Mouse (Mus musculus) neural tube, embryonic 12.5 days (tissue): ENCODE measurements at regions not wholly inside any gene's neighbourhood (a gene's known extent, or its start where the extent isn't known, plus 50 kb on each side); places are given as distances from the start of the nearest gene placed in this dataset.

Source experiments
- ATAC-seq: fragments of 200-750 bp; cut with Nextera tagmentation; 2 replicates; pipeline ENCODE4 v1.8.0; 2017; ENCODE audit warnings: low read depth, mild to moderate bottlenecking, moderate TSS enrichment, moderate library complexity; ENCODE audit not compliant: low FRiP score
- H3K27ac ChIP-seq: fragments of 300-500 bp; sonication (generic); 2 replicates; pipeline ENCODE4 v1.5.1; 2016
- H3K27me3 ChIP-seq: fragments of 300-500 bp; sonication (generic); replicated peaks from 2 replicates; pipeline ENCODE4 v1.6.1; 2016; ENCODE audit warnings: mild to moderate bottlenecking
- H3K36me3 ChIP-seq: fragments of 300-500 bp; sonication (generic); 2 replicates; pipeline ENCODE4 v1.6.1; 2016; ENCODE audit warnings: mild to moderate bottlenecking
- H3K4me1 ChIP-seq: fragments of 300-500 bp; sonication (generic); 2 replicates; pipeline ENCODE4 v1.6.1; 2016
- H3K4me2 ChIP-seq: fragments of 300-500 bp; sonication (generic); replicated peaks from 2 replicates; pipeline ENCODE4 v1.6.1; 2016; ENCODE audit warnings: mild to moderate bottlenecking
- H3K4me3 ChIP-seq: fragments of 300-500 bp; sonication (generic); 2 replicates; pipeline ENCODE4 v1.5.1; 2016
- H3K9ac ChIP-seq: fragments of 300-500 bp; sonication (generic); 2 replicates; pipeline ENCODE4 v1.6.1; 2016; ENCODE audit warnings: mild to moderate bottlenecking
- H3K9me3 ChIP-seq: fragments of 300-500 bp; sonication (generic); 2 replicates; pipeline ENCODE4 v1.6.1; 2016; ENCODE audit warnings: mild to moderate bottlenecking
- WGBS: fragments of 180-500 bp; shearing (Covaris S2); methylation state at CpG from one replicate; pipeline ENCODE4 v1.1.7; 2016; 5-methylcytosine and 5-hydroxymethylcytosine counted together

DNA sequence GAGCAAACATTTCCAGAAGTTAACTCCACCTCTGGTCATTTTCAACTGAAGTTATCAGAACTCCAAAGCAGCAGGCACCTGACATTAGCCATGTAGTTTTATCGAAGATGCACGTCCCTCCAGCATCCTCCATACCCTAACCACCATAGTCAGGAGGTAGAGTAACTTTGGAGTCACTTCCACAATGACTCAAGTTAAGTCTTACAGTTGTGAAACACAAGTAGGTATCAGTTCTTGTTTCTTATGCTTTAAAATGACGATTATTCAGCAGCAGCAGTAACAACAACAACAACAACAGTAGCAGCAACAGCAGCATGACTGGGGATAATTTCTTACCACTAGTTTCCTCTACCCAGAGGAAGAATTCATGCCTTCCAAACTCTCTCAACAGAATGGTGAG is 51.3 kb upstream of the Tank start:
- no peak overlapping the region for H3K9ac ChIP-seq
- no peaks in the 10 kb centered on the region for H3K27me3 ChIP-seq
- H3K4me2 ChIP-seq = no peak overlapping the region
- no peak overlapping the region for H3K4me3 ChIP-seq
- H3K4me1 ChIP-seq = no peaks in the 10 kb centered on the region
- ATAC-seq = no peak
- 87% methylated on average over 3 of the region's 3 CpGs for WGBS
- no peaks in the 10 kb centered on the region for H3K9me3 ChIP-seq
- no peaks in the 10 kb centered on the region for H3K36me3 ChIP-seq
- no peak overlapping the region for H3K27ac ChIP-seq

DNA sequence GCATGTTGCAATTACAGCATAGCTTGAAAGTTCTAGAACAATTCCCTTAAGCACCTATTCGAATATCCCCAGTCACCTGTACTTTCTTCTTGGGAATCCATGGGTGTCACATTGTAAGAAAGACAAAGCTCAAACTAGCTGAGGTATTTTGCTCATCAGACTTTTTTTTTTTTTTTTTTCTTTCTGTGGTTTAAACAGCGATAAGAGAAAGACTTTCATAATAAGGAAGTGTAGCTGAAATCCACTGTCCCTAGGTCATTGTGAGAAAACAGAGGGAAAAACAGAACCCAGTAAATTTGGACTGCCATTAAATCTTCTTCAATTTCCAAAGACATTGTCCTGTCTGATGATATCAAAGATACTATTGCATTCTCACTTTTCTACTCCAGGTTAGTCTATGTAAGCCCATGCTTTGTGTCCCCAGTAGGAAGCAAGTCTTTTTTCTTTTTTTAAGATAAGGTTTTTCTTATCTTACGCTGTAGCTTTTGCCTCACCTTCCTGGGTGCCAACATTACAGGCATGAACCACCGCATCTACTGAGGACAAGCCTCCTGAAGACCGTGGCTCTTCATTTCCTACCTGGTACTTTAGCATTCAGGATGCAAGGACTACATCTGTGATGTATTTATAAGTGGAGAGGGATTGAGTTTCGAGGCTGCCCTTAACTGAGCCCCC is 54.2 kb upstream of the Tank start:
- Histone ChIP-seq H3K4me3 (no peak overlapping the region), H3K27me3 (no peaks in the 10 kb centered on the region), H3K36me3 (no peaks in the 10 kb centered on the region), H3K4me1 (no peaks in the 10 kb centered on the region), H3K9ac (no peak overlapping the region), H3K9me3 (no peaks in the 10 kb centered on the region), H3K27ac (no peak overlapping the region), H3K4me2 (no peak overlapping the region)
- 89% methylated on average over 6 of the region's 6 CpGs for WGBS
- no peak for ATAC-seq

DNA sequence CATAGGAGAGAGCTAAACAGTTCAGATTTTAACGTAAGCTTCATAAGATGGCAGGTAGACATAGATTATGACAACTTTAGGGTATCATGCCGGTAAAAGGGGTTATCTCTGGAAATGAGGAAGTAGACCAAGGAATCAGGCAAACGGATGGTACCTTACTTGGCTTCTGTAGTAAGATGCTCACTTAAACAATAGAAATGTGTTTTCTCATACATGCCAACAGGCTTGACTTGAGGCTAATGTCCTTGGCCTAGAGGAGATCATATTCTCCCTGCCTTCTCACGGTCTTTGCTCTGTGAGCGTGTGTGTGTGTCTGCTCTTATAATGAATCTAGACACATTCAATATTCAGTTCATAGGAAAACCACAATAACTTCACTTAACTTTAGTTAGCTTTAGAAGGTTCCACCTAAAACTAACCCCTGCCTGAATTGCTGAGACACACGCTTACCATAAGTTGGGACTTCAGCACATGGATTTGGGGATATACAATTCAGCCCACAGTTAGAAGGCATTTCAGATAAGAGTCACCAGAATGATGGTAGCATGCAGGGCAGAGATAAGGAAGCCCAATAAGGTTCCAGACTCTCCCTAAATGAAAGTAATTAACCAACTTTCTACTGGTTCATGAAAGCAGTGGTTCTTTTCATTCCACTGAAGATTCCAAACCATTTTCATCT is 63.8 kb upstream of the Tank start:
- no peaks in the 10 kb centered on the region for H3K36me3 ChIP-seq
- no peak for ATAC-seq
- no peak overlapping the region for H3K27ac ChIP-seq
- H3K4me3 ChIP-seq = no peak overlapping the region
- no peak overlapping the region for H3K4me2 ChIP-seq
- H3K27me3 ChIP-seq = no peaks in the 10 kb centered on the region
- no peaks in the 10 kb centered on the region for H3K4me1 ChIP-seq
- no peak overlapping the region for H3K9ac ChIP-seq
- 94% methylated on average over 6 of the region's 6 CpGs for WGBS
- no peaks in the 10 kb centered on the region for H3K9me3 ChIP-seq

DNA sequence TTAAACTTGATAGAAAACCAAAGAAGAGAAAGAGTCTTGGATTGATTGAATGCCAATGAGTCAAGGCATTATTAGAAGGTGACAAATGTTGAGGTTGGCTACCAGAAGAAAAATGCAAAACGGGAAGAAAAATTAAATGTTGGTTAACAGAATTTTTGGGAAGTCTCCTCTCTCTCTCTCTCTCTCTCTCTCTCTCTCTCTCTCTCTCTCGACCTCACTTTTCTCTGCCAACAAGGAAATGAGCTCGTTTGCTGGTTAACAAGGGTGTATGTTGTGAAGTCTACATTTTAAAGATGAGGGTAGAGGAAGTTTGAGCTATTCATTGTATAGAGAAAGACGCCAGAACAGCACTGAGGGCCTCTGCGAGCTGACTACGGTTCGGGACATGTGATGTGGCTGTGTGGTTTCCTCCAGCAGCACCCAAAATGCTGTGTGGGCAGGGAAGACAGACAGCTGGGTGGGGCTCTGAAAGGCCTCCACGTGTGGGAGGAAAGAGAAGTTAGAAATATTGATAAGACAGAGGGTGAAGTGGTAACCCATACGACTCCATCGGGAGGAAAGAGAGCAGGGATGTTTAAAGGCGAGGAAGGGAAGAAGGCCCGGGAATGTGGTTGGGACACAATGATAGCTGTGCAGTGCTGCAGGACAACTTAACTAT is 64.5 kb upstream of the Tank start:
- H3K27ac ChIP-seq = no peak overlapping the region
- no peaks in the 10 kb centered on the region for H3K36me3 ChIP-seq
- no peaks in the 10 kb centered on the region for H3K9me3 ChIP-seq
- H3K9ac ChIP-seq = no peak overlapping the region
- no peak overlapping the region for H3K4me3 ChIP-seq
- no peaks in the 10 kb centered on the region for H3K27me3 ChIP-seq
- H3K4me2 ChIP-seq = no peak overlapping the region
- no peaks in the 10 kb centered on the region for H3K4me1 ChIP-seq
- no peak for ATAC-seq
- 80% methylated on average over 12 of the region's 12 CpGs for WGBS

DNA sequence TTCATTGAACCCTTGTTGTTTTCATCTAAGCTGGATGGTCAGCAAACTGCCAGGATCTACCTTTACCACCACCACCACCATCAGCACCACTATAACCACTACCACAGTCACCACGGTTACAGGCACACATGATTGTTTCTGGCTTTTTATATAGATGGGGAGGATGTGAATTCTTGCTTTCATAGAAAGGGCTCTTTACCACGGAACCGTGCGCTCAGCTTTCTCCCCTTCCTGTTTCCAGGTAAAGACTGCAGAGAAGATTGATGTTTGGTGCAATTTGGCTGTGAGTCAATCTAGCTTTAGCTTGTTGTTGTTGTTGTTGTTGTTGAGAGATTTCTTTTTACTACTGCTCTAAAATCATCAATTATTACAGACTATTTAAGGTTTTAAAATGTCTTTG is 74.8 kb upstream of the Tank start:
- H3K9ac ChIP-seq = no peak overlapping the region
- H3K27me3 ChIP-seq = no peaks in the 10 kb centered on the region
- H3K4me1 ChIP-seq = no peaks in the 10 kb centered on the region
- ATAC-seq = no peak
- WGBS = 92% methylated on average over 4 of the region's 4 CpGs
- no peak overlapping the region for H3K4me3 ChIP-seq
- H3K4me2 ChIP-seq = no peak overlapping the region
- H3K36me3 ChIP-seq = no peaks in the 10 kb centered on the region
- H3K27ac ChIP-seq = no peak overlapping the region
- H3K9me3 ChIP-seq = no peaks in the 10 kb centered on the region

DNA sequence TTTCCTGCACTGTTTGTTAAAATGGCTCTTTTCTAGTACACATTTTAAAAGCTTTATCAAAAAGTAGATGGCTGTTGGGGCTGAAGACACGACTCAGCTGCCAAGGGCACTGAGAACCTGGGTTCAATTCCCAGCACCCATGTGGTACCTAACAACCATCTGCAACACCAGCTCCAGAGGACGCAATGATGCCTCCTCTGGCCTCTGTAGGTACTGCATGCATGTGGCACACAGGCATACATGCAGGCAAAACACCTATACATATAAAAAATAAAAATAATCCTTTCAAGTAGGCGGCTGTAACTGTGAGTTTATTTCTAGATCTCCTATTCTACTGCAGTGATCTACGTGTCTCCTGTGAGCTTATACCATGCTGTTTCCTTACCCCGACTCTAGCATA is 76.5 kb upstream of the Tank start:
- H3K27ac ChIP-seq = no peak overlapping the region
- 88% methylated on average over 5 of the region's 5 CpGs for WGBS
- no peak overlapping the region for H3K4me3 ChIP-seq
- no peaks in the 10 kb centered on the region for H3K4me1 ChIP-seq
- no peaks in the 10 kb centered on the region for H3K36me3 ChIP-seq
- ATAC-seq = no peak
- H3K4me2 ChIP-seq = no peak overlapping the region
- H3K9me3 ChIP-seq = no peaks in the 10 kb centered on the region
- H3K27me3 ChIP-seq = no peaks in the 10 kb centered on the region
- H3K9ac ChIP-seq = no peak overlapping the region

DNA sequence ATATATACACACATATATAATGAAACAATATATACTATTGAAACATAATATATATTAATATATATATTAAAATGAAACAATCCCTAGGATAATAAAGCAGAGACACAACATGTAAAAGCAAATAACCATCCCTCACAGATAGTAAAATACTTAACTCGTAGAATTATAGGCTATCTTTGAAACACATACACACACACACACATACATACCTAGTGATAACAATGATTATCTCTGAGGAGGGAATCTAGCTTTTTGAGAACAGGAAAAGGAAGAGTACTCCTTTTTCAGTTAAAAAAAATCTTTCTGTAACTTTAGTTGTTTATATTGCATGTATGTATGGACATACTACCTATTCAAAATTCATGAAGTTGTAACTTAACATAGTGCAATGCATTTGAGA is 79.1 kb upstream of the Tank start:
- H3K9me3 ChIP-seq = no peaks in the 10 kb centered on the region
- no peak overlapping the region for H3K4me3 ChIP-seq
- H3K4me2 ChIP-seq = no peak overlapping the region
- H3K4me1 ChIP-seq = no peaks in the 10 kb centered on the region
- 89% methylated on average over 1 of the region's 1 CpGs for WGBS
- no peaks in the 10 kb centered on the region for H3K27me3 ChIP-seq
- no peak overlapping the region for H3K27ac ChIP-seq
- no peak overlapping the region for H3K9ac ChIP-seq
- ATAC-seq = no peak
- H3K36me3 ChIP-seq = no peaks in the 10 kb centered on the region

DNA sequence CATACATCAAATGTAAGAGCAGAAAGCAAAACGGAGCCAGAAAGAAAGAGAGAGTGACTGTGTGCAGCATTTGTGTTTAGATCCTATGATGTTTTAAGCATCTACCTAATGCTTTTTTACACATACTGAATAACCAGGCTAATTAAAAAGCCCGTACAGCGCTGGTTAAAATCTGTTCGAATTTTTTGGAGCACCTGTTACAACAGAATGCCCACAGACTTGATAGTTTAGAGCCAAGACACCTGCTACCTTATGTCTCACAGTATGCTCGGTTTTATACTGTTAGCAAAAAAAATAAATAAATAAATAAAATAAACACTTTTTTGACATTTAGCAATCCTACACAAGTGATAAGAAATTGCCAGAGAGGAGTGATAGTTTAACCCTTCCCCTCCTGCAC is 80.5 kb upstream of the Tank start:
- Histone ChIP-seq H3K9ac (no peak overlapping the region), H3K9me3 (no peaks in the 10 kb centered on the region), H3K4me3 (no peak overlapping the region), H3K4me2 (no peak overlapping the region), H3K4me1 (no peaks in the 10 kb centered on the region), H3K27me3 (no peaks in the 10 kb centered on the region), H3K36me3 (no peaks in the 10 kb centered on the region), H3K27ac (no peak overlapping the region)
- no peak for ATAC-seq
- WGBS = 77% methylated on average over 5 of the region's 5 CpGs

DNA sequence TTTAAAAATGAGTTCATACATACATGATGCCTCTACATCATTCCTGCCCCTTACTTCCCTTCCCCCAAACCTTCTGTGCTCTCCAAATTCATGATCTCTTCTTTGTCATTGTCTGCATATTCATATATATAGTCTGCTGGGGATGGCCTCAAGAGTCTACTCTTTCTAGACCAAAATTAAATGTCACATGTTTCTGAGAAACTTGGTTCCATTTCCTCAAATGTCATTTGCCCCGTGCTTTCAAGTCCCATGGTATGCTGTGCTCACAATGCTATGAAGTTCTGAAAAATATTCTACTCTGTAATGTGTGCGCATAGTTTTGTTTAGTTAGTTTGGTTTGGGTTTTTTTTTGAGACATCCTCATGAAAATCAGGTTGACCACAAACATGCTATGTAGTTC is 81.4 kb upstream of the Tank start:
- H3K9me3 ChIP-seq = no peaks in the 10 kb centered on the region
- no peaks in the 10 kb centered on the region for H3K27me3 ChIP-seq
- no peak overlapping the region for H3K27ac ChIP-seq
- no peaks in the 10 kb centered on the region for H3K4me1 ChIP-seq
- 93% methylated on average over 2 of the region's 2 CpGs for WGBS
- H3K9ac ChIP-seq = no peak overlapping the region
- no peak for ATAC-seq
- no peak overlapping the region for H3K4me3 ChIP-seq
- H3K36me3 ChIP-seq = no peaks in the 10 kb centered on the region
- no peak overlapping the region for H3K4me2 ChIP-seq

DNA sequence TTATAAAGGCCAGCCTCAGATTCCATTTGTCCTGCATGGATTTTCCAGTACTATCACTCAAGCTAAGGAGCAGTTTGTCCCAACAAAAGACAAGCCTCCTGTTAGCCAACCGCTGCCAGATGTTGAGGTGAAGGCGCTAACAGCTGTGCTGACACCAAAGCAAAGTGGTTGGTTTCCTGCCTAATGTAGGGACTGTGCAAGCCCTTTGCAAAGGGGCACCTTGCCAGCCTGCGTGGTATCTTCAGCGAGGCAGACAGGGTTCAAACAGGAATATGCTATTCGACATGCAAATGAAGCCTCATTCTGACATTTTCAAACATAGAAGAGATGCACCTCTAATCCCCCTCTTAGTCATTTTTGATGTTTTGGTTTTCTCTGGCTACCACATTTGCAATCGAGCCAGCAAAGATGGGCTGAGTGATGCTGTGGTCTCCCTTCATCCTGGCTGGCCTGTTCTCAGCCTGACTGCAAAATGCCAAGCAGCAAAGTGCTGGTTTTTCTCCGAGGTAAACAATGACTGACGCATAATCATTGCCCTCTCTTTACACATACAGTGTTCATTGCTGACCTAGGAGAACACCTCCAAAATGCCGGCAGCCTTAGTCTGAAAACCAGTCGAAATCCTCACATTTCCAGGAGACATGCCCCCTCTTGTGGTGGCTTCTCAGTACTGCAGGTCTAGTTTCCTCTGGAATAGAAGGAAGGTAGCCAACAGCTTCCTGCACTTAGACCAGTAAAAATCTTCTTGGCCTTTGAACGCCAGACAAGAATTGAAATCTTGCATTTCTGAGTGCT is 84.3 kb upstream of the Tank start:
- Histone ChIP-seq H3K4me1 (no peaks in the 10 kb centered on the region), H3K9ac (no peak overlapping the region), H3K27ac (no peak overlapping the region), H3K4me2 (peak overlapping the region; percentile 42; the same call in 1 of the 2 replicates), H3K36me3 (no peaks in the 10 kb centered on the region), H3K27me3 (no peaks in the 10 kb centered on the region), H3K4me3 (no peak overlapping the region), H3K9me3 (no peaks in the 10 kb centered on the region)
- WGBS = 47% methylated on average over 11 of the region's 11 CpGs
- ATAC-seq = peak; percentile 68; the same call in 1 of the 2 replicates

DNA sequence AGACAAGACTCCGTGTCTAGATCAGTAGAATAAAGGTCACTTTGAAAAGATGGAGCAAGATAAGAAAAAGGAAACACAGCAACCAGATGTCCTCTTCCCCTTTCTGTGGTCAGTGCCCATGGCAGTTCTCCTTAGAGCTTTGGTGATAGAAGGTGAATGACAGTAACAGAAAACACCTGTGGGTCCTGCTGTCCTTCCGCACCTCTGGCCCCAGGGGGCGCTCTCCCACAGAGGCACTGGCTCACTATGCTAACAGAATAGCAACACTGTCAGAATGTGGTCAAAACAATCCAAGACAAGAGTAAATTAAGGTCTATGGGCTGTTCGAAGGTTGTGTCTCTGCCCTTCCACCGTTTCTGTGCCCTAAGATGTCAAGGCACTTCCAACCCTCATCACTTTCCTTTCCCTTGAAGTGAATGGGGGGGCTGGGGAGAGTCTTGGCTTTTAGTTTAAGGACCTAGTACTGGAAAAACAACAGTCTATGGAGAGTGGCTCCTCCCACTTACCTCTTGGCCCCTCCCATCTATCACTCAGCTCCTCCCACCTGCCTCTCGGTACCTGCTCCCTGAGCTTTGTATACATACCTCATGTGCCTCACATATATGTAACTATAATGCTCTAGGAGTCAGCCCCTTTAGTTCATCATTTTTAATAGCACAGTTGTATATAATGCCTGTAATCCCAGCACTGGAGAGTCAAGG is 86.2 kb upstream of the Tank start:
- no peak for ATAC-seq
- Histone ChIP-seq H3K27ac (no peak overlapping the region), H3K9ac (no peak overlapping the region), H3K4me3 (no peak overlapping the region), H3K36me3 (no peaks in the 10 kb centered on the region), H3K4me2 (no peak overlapping the region), H3K4me1 (no peaks in the 10 kb centered on the region), H3K27me3 (no peaks in the 10 kb centered on the region), H3K9me3 (no peaks in the 10 kb centered on the region)
- WGBS = 65% methylated on average over 6 of the region's 6 CpGs
